Mouse (Mus musculus) gastrocnemius, postnatal 4 days (tissue): ENCODE measurements around the gene Nxt1. TPM values are rescaled to one million over a fixed set of nuclear protein-coding genes. Genes with fewer than 3 reads are reported as not detected.

Experiments
- DNase-seq, 2 experiments: peaks; one replicate each; pipeline ENCODE4 v3.0.0; 2021 to 2022; ENCODE audit warnings: low spot score in 2 of 2, mixed read lengths in 2 of 2
- long read RNA-seq, 2 experiments: library from polyadenylated mRNA; stranded (forward); transcript quantifications; one replicate each; pipeline ENCODE4 v2.0.0; 2021
- total RNA-seq, 2 experiments: library from RNA; stranded (reverse); gene quantifications; 2 replicates each; pipeline ENCODE4 v1.2.3; 2021

Gene Nxt1
- total RNA-seq: 10 to 100 TPM; 14.0 to 14.2 TPM
- long read RNA-seq, experiment 1, transcript Nxt1-201 (2 exons, 956 nt): major isoform, 10 of 19 reads
- long read RNA-seq, experiment 1, partial matches to known transcripts: 9 of 19 reads
- long read RNA-seq, experiment 1, other reads (novel, unspliced or antisense): 0 of 19 reads
- long read RNA-seq, experiment 2, transcript Nxt1-201 (2 exons, 956 nt): major isoform, 12 of 17 reads
- long read RNA-seq, experiment 2, partial matches to known transcripts: 4 of 17 reads
- long read RNA-seq, experiment 2, other reads (novel, unspliced or antisense): 0 of 17 reads

- peak; percentile 98 to 99 for DNase-seq
These were observed at the start of gene Nxt1 for GRCm38 (mm10) chr2:148672199-148673096. Nxt1 (plus strand) TSS chr2:148672601.

- DNase-seq: no peak
These were observed 49.3 kb upstream of the Nxt1 start for GRCm38 (mm10) chr2:148623067-148623466.

- no peak for DNase-seq
These were observed 47.9 kb upstream of the Nxt1 start for GRCm38 (mm10) chr2:148624484-148624883.

- peak; percentile 20 to 44 for DNase-seq
These were observed 45.4 kb upstream of the Nxt1 start for GRCm38 (mm10) chr2:148627011-148627471.

- DNase-seq: no peak
These were observed 41.4 kb upstream of the Nxt1 start for GRCm38 (mm10) chr2:148631011-148631410.

- no peak for DNase-seq
These were observed 40.8 kb upstream of the Nxt1 start for GRCm38 (mm10) chr2:148631602-148632001.

- DNase-seq: no peak
These were observed 37.9 kb upstream of the Nxt1 start for GRCm38 (mm10) chr2:148634466-148634865.

GRCm38 (mm10) chr2:148642610-148643370 is 29.6 kb upstream of the Nxt1 start:
- no peak for DNase-seq

- DNase-seq: no peak
These were observed 27.9 kb upstream of the Nxt1 start for GRCm38 (mm10) chr2:148644421-148645000.

- no peak for DNase-seq
These were observed 21.6 kb upstream of the Nxt1 start for GRCm38 (mm10) chr2:148650587-148651357.

- DNase-seq: peak in 1 of 2 experiments; percentile 38
These were observed 17.4 kb upstream of the Nxt1 start for GRCm38 (mm10) chr2:148654961-148655360.

- no peak for DNase-seq
These were observed 8.9 kb upstream of the Nxt1 start for GRCm38 (mm10) chr2:148663458-148663857.

GRCm38 (mm10) chr2:148677801-148678200 is 5.4 kb downstream of the Nxt1 start:
- DNase-seq: peak in 1 of 2 experiments; percentile 60

- peak in 1 of 2 experiments; percentile 40 for DNase-seq
These were observed 6.9 kb downstream of the Nxt1 start for GRCm38 (mm10) chr2:148679346-148679745.

GRCm38 (mm10) chr2:148680775-148681291 is 8.4 kb downstream of the Nxt1 start, which contains the start of gene Gzf1:
Gzf1 (plus strand) TSS chr2:148681023.
- DNase-seq: peak; percentile 100

GRCm38 (mm10) chr2:148681461-148681891 is 9.1 kb downstream of the Nxt1 start:
- DNase-seq: peak; percentile 37 to 66

GRCm38 (mm10) chr2:148683031-148683430 is 10.6 kb downstream of the Nxt1 start:
- no peak for DNase-seq

- DNase-seq: no peak
These were observed 12.6 kb downstream of the Nxt1 start for GRCm38 (mm10) chr2:148684972-148685371.

GRCm38 (mm10) chr2:148685709-148686108 is 13.3 kb downstream of the Nxt1 start:
- DNase-seq: no peak

- no peak for DNase-seq
These were observed 14.5 kb downstream of the Nxt1 start for GRCm38 (mm10) chr2:148686862-148687261.
